Mouse (Mus musculus): ENCODE measurements around the gene Efcab7.

The Efcab7 gene

GRCm38 (mm10) chr4:99829094-99830073, at the start of gene Efcab7:
Gene Efcab7 (plus strand): TSS chr4:99829198.
- in situ Hi-C loops (cut with MboI, MseI) = no loop called here

GRCm38 (mm10) chr4:99792365-99792764, 36.6 kb upstream of the Efcab7 start:
- in situ Hi-C loops (cut with MboI, MseI) = no loop called here

GRCm38 (mm10) chr4:99816697-99817460, 12.1 kb upstream of the Efcab7 start:
- in situ Hi-C loops (cut with MboI, MseI) = no loop called here

GRCm38 (mm10) chr4:99828337-99828736, 661 bp upstream of the Efcab7 start:
- in situ Hi-C loops (cut with MboI, MseI) = no loop called here

- in situ Hi-C loops (cut with MboI, MseI) = no loop called here
Observed at GRCm38 (mm10) chr4:99828739-99829093, 282 bp upstream of the Efcab7 start.

GRCm38 (mm10) chr4:99881882-99882281, 52.9 kb downstream of the Efcab7 start:
- in situ Hi-C loops (cut with MboI, MseI) = loop anchor here (5.0 to 25.0 kb wide), 4 partner anchors 45 to 953 kb away; no protein-coding TSS in a partner anchor

GRCm38 (mm10) chr4:99882405-99882804, 53.4 kb downstream of the Efcab7 start:
- in situ Hi-C loops (cut with MboI, MseI) = loop anchor here (5.0 to 25.0 kb wide), 4 partner anchors 45 to 952 kb away; no protein-coding TSS in a partner anchor

GRCm38 (mm10) chr4:99913894-99914451, 85.0 kb downstream of the Efcab7 start:
- in situ Hi-C loops (cut with MboI, MseI) = no loop called here

GRCm38 (mm10) chr4:99926380-99926779, 97.4 kb downstream of the Efcab7 start:
- in situ Hi-C loops (cut with MboI, MseI) = loop anchor here (25.0 kb wide), 1 partner anchor 1014 kb away; the partner anchor contains the start of gene Usp1

- in situ Hi-C loops (cut with MboI, MseI) = loop anchor here (25.0 kb wide), 1 partner anchor 1016 kb away; the partner anchor contains the start of gene Usp1
Observed at GRCm38 (mm10) chr4:99928521-99928920, 99.5 kb downstream of the Efcab7 start.

- in situ Hi-C loops (cut with MboI, MseI) = loop anchor here (25.0 kb wide), 1 partner anchor 1017 kb away; the partner anchor contains the start of gene Usp1
Observed at GRCm38 (mm10) chr4:99929149-99929612, 100.2 kb downstream of the Efcab7 start, which contains the start of gene Pgm1. Gene Pgm1 (plus strand): TSS chr4:99929414.

- in situ Hi-C loops (cut with MboI, MseI) = loop anchor here (5.0 to 25.0 kb wide), 2 partner anchors 52 to 1018 kb away; partner anchors contain the start of gene Usp1
Observed at GRCm38 (mm10) chr4:99929613-99930517, 100.9 kb downstream of the Efcab7 start, which contains the start of gene Itgb3bp. Gene Itgb3bp (minus strand): TSS chr4:99929813.

GRCm38 (mm10) chr4:99930518-99931239, 101.7 kb downstream of the Efcab7 start:
- in situ Hi-C loops (cut with MboI, MseI) = loop anchor here (5.0 to 25.0 kb wide), 2 partner anchors 52 to 1018 kb away; partner anchors contain the start of gene Usp1

GRCm38 (mm10) chr4:99931240-99931580, 102.2 kb downstream of the Efcab7 start:
- in situ Hi-C loops (cut with MboI, MseI) = loop anchor here (5.0 to 25.0 kb wide), 2 partner anchors 51 to 1019 kb away; partner anchors contain the start of gene Usp1

- in situ Hi-C loops (cut with MboI, MseI) = loop anchor here (5.0 to 25.0 kb wide), 2 partner anchors 50 to 1020 kb away; partner anchors contain the start of gene Usp1
Observed at GRCm38 (mm10) chr4:99931807-99932206, 102.8 kb downstream of the Efcab7 start.

GRCm38 (mm10) chr4:99934859-99935258, 105.9 kb downstream of the Efcab7 start:
- in situ Hi-C loops (cut with MboI, MseI) = loop anchor here (5.0 to 25.0 kb wide), 2 partner anchors 47 to 1023 kb away; partner anchors contain the start of gene Usp1

GRCm38 (mm10) chr4:99936278-99936677, 107.3 kb downstream of the Efcab7 start:
- in situ Hi-C loops (cut with MboI, MseI) = loop anchor here (25.0 kb wide), 1 partner anchor 1024 kb away; the partner anchor contains the start of gene Usp1

- in situ Hi-C loops (cut with MboI, MseI) = loop anchor here (25.0 kb wide), 1 partner anchor 1028 kb away; the partner anchor contains the start of gene Usp1
Observed at GRCm38 (mm10) chr4:99939711-99940505, 110.9 kb downstream of the Efcab7 start.

Data from T-helper 2 cell (primary cell).